Mouse (Mus musculus) embryonic fibroblast, embryonic 13.5 days (primary cell): ENCODE results near the gene Haus3.

Experiments
- CTCF ChIP-seq: IDR thresholded peaks from 2 replicates; pipeline ENCODE4 v1.5.1; 2011; ENCODE audit warnings: mild to moderate bottlenecking, control low read depth, low read length, moderate library complexity, borderline replicate concordance; ENCODE audit not compliant: insufficient read depth
- POLR2A ChIP-seq: IDR thresholded peaks from 2 replicates; pipeline ENCODE4 v1.6.1; 2011; ENCODE audit warnings: low read depth, mild to moderate bottlenecking, control low read depth, low read length, moderate library complexity

DNA sequence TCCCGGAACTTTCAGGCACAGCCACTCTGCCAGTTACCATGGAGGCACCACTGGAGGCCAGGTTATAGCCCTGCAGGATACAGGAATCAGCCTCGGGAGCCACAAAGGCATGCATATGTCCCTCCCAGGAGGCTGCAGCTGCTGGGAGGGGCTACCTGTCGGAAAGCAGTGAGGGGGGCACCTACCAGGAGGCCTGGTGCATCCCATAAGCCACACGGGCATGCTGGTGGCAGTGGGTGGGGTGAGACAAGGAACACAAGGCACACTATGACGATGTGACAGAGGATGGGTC lies 6.0 kb upstream of the Haus3 start:
- TF ChIP-seq POLR2A: no peak
- TF ChIP-seq CTCF: no peak
